In genomic region chr17:70881934-70882333, GRCm38 (mm10) we compare ENCODE assay signal across 20 mouse cellular contexts.
"Had no signal": no experiment of that assay in that cellular context is flagged by ENCODE, and none has a peak within 500 bp of the region (broad histone marks: within the 10 kb centered on the region; RNA-seq: fewer than 3 reads in every experiment).

No protein-coding gene starts in this region.

- H3K4me3 ChIP-seq: intestine, embryonic 15.5 days; limb, embryonic 13.5 days; liver, embryonic 12.5 days; liver, embryonic 15.5 days; lung, embryonic 15.5 days; myocyte; neural tube, embryonic 13.5 days; stomach, embryonic 15.5 days had no signal

- H3K27ac ChIP-seq: intestine, embryonic 15.5 days; limb, embryonic 13.5 days; liver, embryonic 12.5 days; liver, embryonic 15.5 days; lung, embryonic 15.5 days; neural tube, embryonic 13.5 days; stomach, embryonic 15.5 days had no signal

- H3K4me2 ChIP-seq: intestine, embryonic 15.5 days; limb, embryonic 13.5 days; liver, embryonic 12.5 days; liver, embryonic 15.5 days; lung, embryonic 15.5 days; neural tube, embryonic 13.5 days; stomach, embryonic 15.5 days had no signal

- ATAC-seq: intestine, embryonic 15.5 days; liver, embryonic 12.5 days; midbrain, embryonic 16.5 days had no signal

- DNase-seq: kidney, adult 11 months; kidney, adult 8-10 months; kidney, postnatal 14 days; kidney, postnatal 4 days; liver; lung, adult 18-20 months; lung, postnatal 10 days; lung, postnatal 4 days; right cerebral cortex, postnatal 25 days; spleen, adult 18-20 months; thymus, postnatal 25 days had no signal

- H3K9ac ChIP-seq: intestine, embryonic 15.5 days; limb, embryonic 13.5 days; liver, embryonic 12.5 days; liver, embryonic 15.5 days; lung, embryonic 15.5 days; neural tube, embryonic 13.5 days; stomach, embryonic 15.5 days had no signal

- H3K4me1 ChIP-seq: intestine, embryonic 15.5 days; liver, embryonic 12.5 days; liver, embryonic 15.5 days; lung, embryonic 15.5 days; neural tube, embryonic 13.5 days; stomach, embryonic 15.5 days had no signal

- H3K27me3 ChIP-seq: intestine, embryonic 15.5 days; limb, embryonic 13.5 days; liver, embryonic 12.5 days; liver, embryonic 15.5 days; lung, embryonic 15.5 days; neural tube, embryonic 13.5 days; stomach, embryonic 15.5 days had no signal

- H3K36me3 ChIP-seq: intestine, embryonic 15.5 days; limb, embryonic 13.5 days; liver, embryonic 12.5 days; liver, embryonic 15.5 days; lung, embryonic 15.5 days; neural tube, embryonic 13.5 days; stomach, embryonic 15.5 days had no signal

- H3K9me3 ChIP-seq: intestine, embryonic 15.5 days; limb, embryonic 13.5 days; liver, embryonic 12.5 days; liver, embryonic 15.5 days; lung, embryonic 15.5 days; neural tube, embryonic 13.5 days; stomach, embryonic 15.5 days had no signal
